Mouse (Mus musculus): Measurements from ENCODE around the gene Ywhae.
A peak's percentile ranks its signal among the peaks of the same experiment; 100 is the strongest.

Gene Ywhae

GRCm38 (mm10) chr11:75794602-75795320 is 62.1 kb downstream of the Ywhae start:
- DNase-seq (ENCODE audit: low read depth): no peak

DNA sequence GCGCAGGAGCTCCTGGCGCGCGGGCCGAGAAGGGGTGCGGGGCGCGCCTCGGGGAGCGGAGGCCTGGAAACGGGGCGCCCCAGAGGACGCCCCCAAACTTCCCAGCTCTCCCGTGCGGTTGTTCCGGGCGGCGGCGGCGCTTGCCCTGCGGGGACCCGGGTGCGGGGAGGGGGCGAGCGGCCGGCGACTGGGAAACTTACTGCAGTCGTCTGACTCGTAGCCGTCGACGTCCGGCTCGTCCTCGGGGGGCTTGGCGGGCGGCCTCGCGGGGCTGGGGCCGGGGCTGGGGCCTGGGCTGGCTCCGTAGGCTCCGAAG is 62.6 kb downstream of the Ywhae start:
- no peak for DNase-seq (ENCODE audit: low read depth)

DNA sequence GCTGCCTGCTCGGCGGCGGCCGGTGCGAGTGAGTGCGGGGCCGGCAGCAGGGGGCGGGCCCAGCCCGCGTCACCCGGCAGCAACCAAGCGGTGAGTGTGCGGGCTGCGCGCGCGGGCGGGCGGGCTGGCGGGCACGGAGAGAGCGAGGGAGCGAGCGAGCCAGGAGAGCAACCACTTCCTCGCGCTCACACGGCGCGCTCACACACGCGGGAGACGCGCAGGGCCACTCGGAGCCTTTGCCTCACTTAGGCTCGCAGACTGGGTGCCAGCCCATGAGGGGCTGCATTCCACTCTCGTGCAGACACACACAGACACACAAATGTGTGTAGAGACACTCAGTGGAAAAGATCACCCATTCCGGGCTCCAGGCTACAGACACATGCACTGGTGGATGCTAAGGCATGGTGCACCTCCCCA is 63.4 kb downstream of the Ywhae start, which contains the start of gene Doc2b:
Gene Doc2b, minus strand, starts transcription at position 21 of the 417 bp plus-strand sequence.
- peak; percentile 23 for DNase-seq (ENCODE audit: low read depth)

GRCm38 (mm10) chr11:75796536-75797246 is 64.0 kb downstream of the Ywhae start:
- DNase-seq (ENCODE audit: low read depth): no peak

DNA sequence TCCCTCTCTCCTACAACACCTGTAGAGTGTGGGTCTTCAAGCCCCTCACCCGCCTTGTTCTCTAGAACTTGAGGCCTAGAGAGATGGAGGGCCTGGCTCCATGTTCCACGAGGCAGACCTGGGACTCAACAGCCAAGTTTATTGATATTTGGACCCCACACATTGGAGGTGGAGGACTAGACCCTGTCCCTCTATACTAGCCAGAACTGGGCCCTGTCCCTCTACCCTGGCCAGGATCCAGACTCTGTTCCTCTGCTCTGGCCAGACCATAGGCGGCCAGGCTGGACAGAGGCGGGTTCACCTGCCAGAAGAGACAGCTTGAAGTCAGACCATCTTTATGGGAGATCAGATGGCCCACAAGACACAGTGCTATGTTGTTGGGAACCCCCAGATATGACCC is 68.7 kb downstream of the Ywhae start:
- DNase-seq (ENCODE audit: low read depth): no peak

DNA sequence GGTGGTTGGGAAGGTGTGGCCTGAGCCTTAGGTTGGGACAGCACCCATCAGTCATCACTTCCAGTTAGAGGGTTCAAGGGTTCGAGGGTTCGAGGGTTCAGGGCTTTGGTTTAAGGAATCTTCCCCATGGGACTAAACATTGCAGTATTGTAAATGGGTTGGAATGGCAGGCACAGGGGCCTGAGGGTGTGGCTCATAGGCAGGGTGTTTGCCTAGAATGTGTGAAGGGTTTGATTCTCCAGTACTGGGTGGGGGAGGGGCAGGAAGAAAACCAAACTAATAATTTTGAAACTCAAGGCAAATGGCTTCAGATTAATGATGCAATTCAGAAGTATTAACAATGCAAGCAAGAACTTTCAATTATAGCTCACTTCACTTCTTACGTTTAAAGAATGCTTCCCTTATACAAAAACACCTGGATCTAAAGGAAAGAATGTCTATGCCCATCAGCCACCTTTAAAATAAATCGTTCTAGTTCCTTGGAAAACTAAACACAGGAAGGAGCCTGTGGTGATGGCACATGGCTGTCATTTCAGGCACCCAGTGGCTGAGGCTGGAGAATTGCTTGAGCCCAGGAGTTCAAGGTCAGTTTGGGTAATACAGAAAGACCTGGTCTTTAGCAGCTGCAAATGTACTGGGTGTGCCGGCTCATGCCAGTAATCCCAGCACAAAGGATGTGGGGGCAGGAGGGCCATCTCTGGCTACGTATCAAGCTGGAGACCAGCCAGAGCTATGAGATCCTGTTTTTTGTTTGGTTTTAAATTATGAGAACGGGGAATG is 69.3 kb downstream of the Ywhae start:
- no peak for DNase-seq (ENCODE audit: low read depth)

- no peak for DNase-seq (ENCODE audit: low read depth)
Measured at GRCm38 (mm10) chr11:75807486-75807885, 74.8 kb downstream of the Ywhae start.

DNA sequence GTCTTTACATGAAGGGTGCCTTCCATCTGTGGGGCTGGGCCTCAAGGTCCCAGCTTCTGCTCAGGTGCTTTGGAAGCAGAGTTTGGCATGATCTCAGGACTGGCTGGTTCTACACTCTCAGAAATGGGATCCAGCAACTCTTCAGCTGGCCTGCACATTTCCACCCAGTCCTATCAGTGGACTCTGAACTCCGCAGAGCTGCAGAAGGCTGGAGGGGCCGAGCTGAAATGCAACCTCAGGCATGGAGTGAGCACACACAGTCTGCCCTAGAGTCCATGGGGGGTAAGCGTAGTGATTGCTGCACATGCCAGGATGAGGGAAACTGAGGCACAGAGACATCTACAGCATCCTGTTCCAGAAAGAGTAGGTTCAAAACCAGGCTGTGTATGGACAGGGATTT is 77.9 kb downstream of the Ywhae start:
- no peak for DNase-seq (ENCODE audit: low read depth)

GRCm38 (mm10) chr11:75811900-75812299 is 79.2 kb downstream of the Ywhae start:
- DNase-seq (ENCODE audit: low read depth): no peak

DNA sequence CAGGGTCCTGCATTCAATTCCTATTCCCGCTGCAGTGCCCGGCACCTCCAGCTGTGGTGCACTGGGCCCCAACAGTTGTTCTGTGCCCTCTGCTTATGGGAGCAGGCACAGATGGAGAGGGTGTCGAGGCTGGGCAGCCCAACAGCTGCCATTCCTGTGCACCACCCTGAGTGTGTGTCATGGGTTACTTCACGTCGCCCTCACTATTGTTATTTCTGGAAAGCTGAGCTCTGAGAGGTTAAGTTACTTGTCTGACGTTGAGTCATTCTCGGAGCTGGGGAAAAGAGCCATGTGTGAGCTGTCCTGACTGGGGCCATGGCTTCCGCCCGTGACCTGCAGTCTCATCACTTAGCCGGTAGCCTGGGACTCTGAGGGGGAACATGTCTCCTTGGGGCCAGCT is 80.4 kb downstream of the Ywhae start:
- no peak for DNase-seq (ENCODE audit: low read depth)

Data from induced T-regulatory cell, adult 2 months (primary cell).